Mouse (Mus musculus) ES-Bruce4 (cell line): Measurements from ENCODE around the gene Cux2.

ENCODE experiments used
- CTCF ChIP-seq: IDR thresholded peaks from one replicate; pipeline ENCODE4 v1.8.1; 2011; ENCODE audit warnings: low read depth, low read length
- EP300 ChIP-seq: IDR thresholded peaks from 2 replicates; pipeline ENCODE4 v1.6.1; 2011; ENCODE audit warnings: low read depth, low read length; ENCODE audit not compliant: insufficient read depth
- POLR2A ChIP-seq: IDR thresholded peaks from one replicate; pipeline ENCODE4 v1.8.1; 2011; ENCODE audit warnings: low read length; ENCODE audit not compliant: insufficient read depth

DNA sequence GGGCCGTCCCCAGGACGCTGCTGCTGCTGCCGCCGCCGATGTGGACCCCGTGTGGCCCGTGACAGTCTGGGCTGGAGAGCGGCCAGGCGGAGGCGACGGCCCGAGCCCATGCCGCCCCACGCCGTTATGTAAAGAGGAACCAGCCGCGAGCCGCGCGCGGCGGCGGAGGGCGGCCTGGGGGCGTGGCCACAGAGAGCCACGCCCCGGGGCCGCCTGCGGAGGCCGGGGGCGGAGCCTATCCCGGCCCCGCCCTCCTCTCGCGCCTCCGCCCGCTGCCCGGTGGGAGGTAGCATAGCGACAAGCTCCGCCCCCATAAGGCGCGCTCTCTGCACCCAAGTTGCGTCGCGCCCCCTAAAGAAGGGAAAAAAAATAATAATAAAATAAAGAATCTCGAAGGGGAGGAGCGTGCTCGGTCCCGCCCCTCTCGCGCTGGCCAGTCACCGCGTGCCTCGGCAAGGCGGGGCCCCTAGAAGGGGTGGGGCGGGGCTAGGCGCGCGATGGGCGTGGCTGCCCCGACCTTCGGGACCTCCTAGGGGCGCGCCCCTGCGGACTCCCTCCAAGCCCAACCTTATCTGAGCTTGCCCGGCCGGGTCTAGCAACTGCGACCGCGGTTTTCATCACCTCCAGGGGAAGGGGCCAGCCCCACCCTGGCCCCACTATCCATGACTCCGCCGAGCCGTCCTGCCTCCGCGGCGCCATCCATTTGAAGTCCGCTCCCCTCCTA lies 213.0 kb downstream of the Cux2 start:
- TF ChIP-seq CTCF, result no peak
- no peak for TF ChIP-seq EP300
- TF ChIP-seq POLR2A, result no peak
